Mouse (Mus musculus): ENCODE results near the gene Gm13279. TPM values are rescaled to one million over a fixed set of nuclear protein-coding genes. Genes with fewer than 3 reads are reported as not detected.

Gene Gm13279
- polyA plus RNA-seq, 1 experiment: not detected

DNA sequence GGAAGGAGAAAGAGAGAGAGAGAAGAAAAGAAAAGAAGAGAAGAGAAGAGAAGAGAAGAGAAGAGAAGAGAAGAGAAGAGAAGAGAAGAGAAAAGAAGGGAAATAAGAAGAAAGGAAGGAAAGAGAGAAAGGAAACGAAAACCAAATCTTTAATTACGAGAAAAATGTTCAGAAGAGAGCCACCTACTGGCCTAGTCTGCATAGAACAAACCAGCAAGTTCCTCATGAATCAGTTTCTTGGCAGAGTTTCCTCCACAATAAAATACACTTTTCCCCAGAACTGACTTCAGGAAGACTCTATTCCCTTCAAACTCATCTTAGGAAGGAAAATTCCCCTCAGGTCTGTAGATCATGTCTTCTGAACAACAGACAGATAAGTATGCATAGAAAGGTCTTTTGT is 48.1 kb downstream of the Gm13279 start:
- no peaks in the 10 kb centered on the region for H3K79me2 ChIP-seq (ENCODE audit: control insufficient read depth, insufficient read depth)
- no peak overlapping the region for H3K4me2 ChIP-seq (ENCODE audit: low read depth)
- peaks cover 13% of the 10 kb centered on the region for H3K27me3 ChIP-seq (ENCODE audit: control insufficient read depth, insufficient read depth, insufficient read length)
- TF ChIP-seq POLR2AphosphoS2 (IDR thresholded peaks at IDR 0.05; ENCODE audit: insufficient read length, low read depth) (no peak), MAX (IDR thresholded peaks at IDR 0.05; ENCODE audit: low read depth) (no peak), TCF3 (IDR thresholded peaks at IDR 0.05; ENCODE audit: insufficient read length, low read depth) (no peak), CEBPB (IDR thresholded peaks at IDR 0.05; ENCODE audit: insufficient read depth, poor library complexity, severe bottlenecking) (no peak), TCF12 (IDR thresholded peaks at IDR 0.05; ENCODE audit: insufficient read depth, poor library complexity, severe bottlenecking) (no peak), USF1 (IDR thresholded peaks at IDR 0.05; ENCODE audit: low read depth) (no peak), E2F4 (IDR thresholded peaks at IDR 0.05; ENCODE audit: insufficient read depth) (no peak), SRF (IDR thresholded peaks at IDR 0.05; ENCODE audit: control insufficient read depth, insufficient read length, low read depth) (no peak), REST (IDR thresholded peaks at IDR 0.05; ENCODE audit: insufficient read depth, insufficient read length) (no peak), MYOG (IDR thresholded peaks at IDR 0.05; ENCODE audit: control insufficient read depth in 1 of 3, insufficient read depth in 1 of 3, insufficient read length in 2 of 3, low read depth in 2 of 3) (no peak), POLR2A (IDR thresholded peaks at IDR 0.05; ENCODE audit: insufficient read length, low read depth) (no peak), MYOD1 (IDR thresholded peaks at IDR 0.05; ENCODE audit: control insufficient read depth in 1 of 3, insufficient read length in 2 of 3, low read depth in 2 of 3) (no peak)
- H3K4me3 ChIP-seq: no peak overlapping the region
- no peaks in the 10 kb centered on the region for H3K36me3 ChIP-seq (ENCODE audit: control insufficient read depth, insufficient read depth)
- no peak overlapping the region for H3ac ChIP-seq (ENCODE audit: control insufficient read depth, insufficient read length)

Other genes with a start within 250 kb of the Gm13279 start
- gene Ifna15, start 239.2 kb upstream of the Gm13279 start, polyA plus RNA-seq (2012; fragmentation: generic; extraction: Trizol): not detected
- gene Ifna14, start 225.6 kb upstream of the Gm13279 start, polyA plus RNA-seq (2012; fragmentation: generic; extraction: Trizol): not detected
- gene Ifna9, start 205.0 kb upstream of the Gm13279 start, polyA plus RNA-seq (2012; fragmentation: generic; extraction: Trizol): not detected
- gene Ifna12, start 194.0 kb upstream of the Gm13279 start, polyA plus RNA-seq (2012; fragmentation: generic; extraction: Trizol): not detected
- gene C87499, start 163.0 kb upstream of the Gm13279 start, polyA plus RNA-seq (2012; fragmentation: generic; extraction: Trizol): not detected
- not detected for gene Ifna13, start 152.9 kb upstream of the Gm13279 start, polyA plus RNA-seq (2012; fragmentation: generic; extraction: Trizol)
- not detected for gene Ifna16, start 120.5 kb upstream of the Gm13279 start, polyA plus RNA-seq (2012; fragmentation: generic; extraction: Trizol)
- gene Ifna2, start 113.5 kb upstream of the Gm13279 start, polyA plus RNA-seq (2012; fragmentation: generic; extraction: Trizol): not detected
- gene Ifnab, start 106.0 kb upstream of the Gm13279 start, polyA plus RNA-seq (2012; fragmentation: generic; extraction: Trizol): not detected
- gene Gm26566, start 75.6 kb upstream of the Gm13279 start, polyA plus RNA-seq (2012; fragmentation: generic; extraction: Trizol): 2.0 TPM
- gene Klhl9, start 74.9 kb upstream of the Gm13279 start, polyA plus RNA-seq (2012; fragmentation: generic; extraction: Trizol): 12.0 TPM
- gene Gm13271, start 42.5 kb upstream of the Gm13279 start, polyA plus RNA-seq (2012; fragmentation: generic; extraction: Trizol): not detected
- gene Gm13283, start 37.3 kb upstream of the Gm13279 start, polyA plus RNA-seq (2012; fragmentation: generic; extraction: Trizol): not detected
- 1.0 TPM for gene Gm13290, start 23.6 kb upstream of the Gm13279 start, polyA plus RNA-seq (2012; fragmentation: generic; extraction: Trizol)
- not detected for gene Gm13289, start 20.5 kb upstream of the Gm13279 start, polyA plus RNA-seq (2012; fragmentation: generic; extraction: Trizol)
- 0.19 TPM for gene Gm13272, start 17.5 kb upstream of the Gm13279 start, polyA plus RNA-seq (2012; fragmentation: generic; extraction: Trizol)
- not detected for gene Ifnz, start 15.3 kb upstream of the Gm13279 start, polyA plus RNA-seq (2012; fragmentation: generic; extraction: Trizol)
- gene Gm13276, start 11.7 kb upstream of the Gm13279 start, polyA plus RNA-seq (2012; fragmentation: generic; extraction: Trizol): 0.73 TPM
- gene Gm13277, start 8.8 kb upstream of the Gm13279 start, polyA plus RNA-seq (2012; fragmentation: generic; extraction: Trizol): not detected
- gene Gm13278, start 5.8 kb upstream of the Gm13279 start, polyA plus RNA-seq (2012; fragmentation: generic; extraction: Trizol): not detected
- 0.35 TPM for gene Gm13275, start 2.9 kb upstream of the Gm13279 start, polyA plus RNA-seq (2012; fragmentation: generic; extraction: Trizol)
- not detected for gene Gm13285, start 2.3 kb downstream of the Gm13279 start, polyA plus RNA-seq (2012; fragmentation: generic; extraction: Trizol)
- gene Gm13287, start 5.9 kb downstream of the Gm13279 start, polyA plus RNA-seq (2012; fragmentation: generic; extraction: Trizol): 0.35 TPM
- gene Gm13288, start 8.1 kb downstream of the Gm13279 start, polyA plus RNA-seq (2012; fragmentation: generic; extraction: Trizol): 0.14 TPM
- not detected for gene Ifna7, start 18.8 kb downstream of the Gm13279 start, polyA plus RNA-seq (2012; fragmentation: generic; extraction: Trizol)
- not detected for gene Ifna11, start 22.6 kb downstream of the Gm13279 start, polyA plus RNA-seq (2012; fragmentation: generic; extraction: Trizol)
- not detected for gene Ifna6, start 30.0 kb downstream of the Gm13279 start, polyA plus RNA-seq (2012; fragmentation: generic; extraction: Trizol)
- not detected for gene Ifna5, start 38.1 kb downstream of the Gm13279 start, polyA plus RNA-seq (2012; fragmentation: generic; extraction: Trizol)
- gene Ifna4, start 44.5 kb downstream of the Gm13279 start, polyA plus RNA-seq (2012; fragmentation: generic; extraction: Trizol): not detected
- gene Ifna1, start 52.7 kb downstream of the Gm13279 start, polyA plus RNA-seq (2012; fragmentation: generic; extraction: Trizol): not detected
- gene Ifne, start 82.8 kb downstream of the Gm13279 start, polyA plus RNA-seq (2012; fragmentation: generic; extraction: Trizol): not detected